13 mouse cellular contexts compared by ENCODE assay signal in the genomic region with DNA sequence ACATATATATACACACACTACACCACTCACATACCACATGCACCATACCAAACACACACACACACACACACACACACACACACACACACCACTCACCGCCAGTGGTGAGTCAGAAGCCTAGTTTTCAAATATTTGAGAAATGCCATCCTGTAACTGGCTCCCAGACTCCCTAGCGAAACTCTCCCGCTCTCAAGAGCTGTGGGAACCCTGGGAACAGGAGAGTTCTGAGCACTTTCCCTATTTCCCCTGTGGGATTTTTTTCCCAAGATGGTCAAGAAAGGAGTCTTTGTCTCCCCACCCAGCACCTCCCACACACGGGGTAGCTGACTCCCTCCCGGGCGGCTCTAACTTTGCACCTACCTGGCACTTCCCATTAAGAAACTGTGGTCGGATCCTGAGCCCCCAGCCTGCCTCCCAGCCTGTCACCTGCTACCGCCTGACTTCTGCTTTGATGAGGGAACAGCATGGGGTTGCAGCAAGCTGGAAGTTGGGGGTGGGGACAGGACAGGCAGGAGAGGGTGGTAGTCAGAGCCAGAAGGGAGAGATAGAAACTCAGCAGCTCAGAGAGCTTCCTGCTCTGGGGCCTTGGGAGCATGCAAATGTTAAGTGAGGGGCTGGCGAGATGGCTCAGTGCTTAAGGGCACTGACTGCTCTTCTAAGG. TPM values are rescaled to one million over a fixed set of nuclear protein-coding genes. Genes with fewer than 3 reads are reported as not detected.
DNase-seq lines count a peak whose midpoint lies in the region; ATAC-seq and TF ChIP-seq lines count a peak whose summit lies in the region.
"Had no signal": no experiment of that assay in that cellular context is flagged by ENCODE, and none has a peak within 500 bp of the region (broad histone marks: within the 10 kb centered on the region; RNA-seq: fewer than 3 reads in every experiment).

No protein-coding gene starts in this region.

- no peak for TF ChIP-seq POLR2A in ES-Bruce4 (IDR thresholded peaks at IDR 0.05; ENCODE audit: insufficient read depth, low read length)

- H3K9me3 ChIP-seq in forebrain, embryonic 10.5 days, result no peaks in the 10 kb centered on the region
- no peaks in the 10 kb centered on the region for H3K9me3 ChIP-seq in forebrain, embryonic 12.5 days
- H3K9me3 ChIP-seq in kidney, embryonic 16.5 days (ENCODE audit: low read length), result no peaks in the 10 kb centered on the region
- H3K9me3 ChIP-seq in ES-Bruce4 (replicated peaks; ENCODE audit: control insufficient read depth, insufficient read depth, low read length, poor library complexity, severe bottlenecking), result no peaks in the 10 kb centered on the region
- H3K9me3 ChIP-seq in midbrain, embryonic 10.5 days (replicated peaks), result no peaks in the 10 kb centered on the region
- H3K9me3 ChIP-seq: hindbrain, embryonic 15.5 days; liver, embryonic 13.5 days had no signal

- peak overlapping the region; percentile 66 for H3K27ac ChIP-seq in forebrain, embryonic 10.5 days
- no peak overlapping the region for H3K27ac ChIP-seq in forebrain, embryonic 12.5 days
- no peak overlapping the region for H3K27ac ChIP-seq in kidney, embryonic 16.5 days (ENCODE audit: low read length)
- no peak overlapping the region for H3K27ac ChIP-seq in ES-Bruce4 (ENCODE audit: insufficient read depth, low read length)
- H3K27ac ChIP-seq in midbrain, embryonic 10.5 days (replicated peaks), result no peak overlapping the region
- H3K27ac ChIP-seq: hindbrain, embryonic 15.5 days; liver, embryonic 13.5 days had no signal

- no peaks in the 10 kb centered on the region for H3K36me3 ChIP-seq in forebrain, embryonic 10.5 days (replicated peaks)
- H3K36me3 ChIP-seq in forebrain, embryonic 12.5 days (replicated peaks), result no peaks in the 10 kb centered on the region
- no peaks in the 10 kb centered on the region for H3K36me3 ChIP-seq in kidney, embryonic 16.5 days (ENCODE audit: insufficient read depth, low read length)
- no peaks in the 10 kb centered on the region for H3K36me3 ChIP-seq in ES-Bruce4 (ENCODE audit: control insufficient read depth, insufficient read depth, low read length, poor library complexity, severe bottlenecking)
- H3K36me3 ChIP-seq in midbrain, embryonic 10.5 days, result no peaks in the 10 kb centered on the region
- H3K36me3 ChIP-seq: hindbrain, embryonic 15.5 days; liver, embryonic 13.5 days had no signal

- DNase-seq in forebrain, embryonic 10.5 days (ENCODE audit: extremely low spot score, low spot score), result no peak
- DNase-seq in kidney, adult 9 months, result no peak
- no peak for DNase-seq in midbrain, embryonic 10.5 days (ENCODE audit: low spot score)
- no peak for DNase-seq in layer of hippocampus, adult 8-10 months (ENCODE audit: low spot score in 2 of 2)
- DNase-seq: cerebellum, adult 2 months; liver, embryonic 13.5 days had no signal

- H3K9ac ChIP-seq in forebrain, embryonic 12.5 days, result no peak overlapping the region
- H3K9ac ChIP-seq in kidney, embryonic 16.5 days (replicated peaks; ENCODE audit: low read length), result peak overlapping the region; percentile 39; the same call in 1 of the 2 replicates
- H3K9ac ChIP-seq in ES-Bruce4 (ENCODE audit: low read depth, poor library complexity, severe bottlenecking), result no peak overlapping the region
- H3K9ac ChIP-seq: hindbrain, embryonic 15.5 days; liver, embryonic 13.5 days had no signal

- TF ChIP-seq CTCF in ES-Bruce4 (IDR thresholded peaks at IDR 0.05; ENCODE audit: low read depth, low read length), result no peak

- peak; percentile 87; the same call in 1 of the 2 replicates for TF ChIP-seq EP300 in ES-Bruce4 (IDR thresholded peaks at IDR 0.05; ENCODE audit: insufficient read depth, low read depth, low read length)

- H3K4me2 ChIP-seq in forebrain, embryonic 12.5 days, result no peak overlapping the region
- H3K4me2 ChIP-seq in kidney, embryonic 16.5 days (replicated peaks; ENCODE audit: low read depth, low read length), result no peak overlapping the region
- H3K4me2 ChIP-seq: hindbrain, embryonic 15.5 days; liver, embryonic 13.5 days had no signal

- no peak for ATAC-seq in forebrain, embryonic 12.5 days (ENCODE audit: low FRiP score)
- peak; percentile 33; the same call in 1 of the 2 replicates for ATAC-seq in kidney, embryonic 16.5 days (ENCODE audit: low FRiP score, low TSS enrichment)
- peak; percentile 37 to 63; a peak in 2 of 4 replicates for ATAC-seq in hematopoietic stem cell, adult 5-6 weeks (replicated peaks in 1 of 2; ENCODE audit: insufficient read depth in 1 of 2, low FRiP score in 2 of 2, low TSS enrichment in 1 of 2, low read depth in 1 of 2, poor library complexity in 2 of 2, severe bottlenecking in 2 of 2)

- H3K4me3 ChIP-seq in forebrain, embryonic 10.5 days, result no peak overlapping the region
- H3K4me3 ChIP-seq in forebrain, embryonic 12.5 days (replicated peaks), result no peak overlapping the region
- no peak overlapping the region for H3K4me3 ChIP-seq in kidney, embryonic 16.5 days (ENCODE audit: low read length)
- H3K4me3 ChIP-seq in ES-Bruce4 (ENCODE audit: low read depth, low read length), result 0 out of 2 replicates have a peak overlapping the region, but pooled peaks have one; percentile 14
- no peak overlapping the region for H3K4me3 ChIP-seq in midbrain, embryonic 10.5 days
- H3K4me3 ChIP-seq: hindbrain, embryonic 15.5 days; liver, embryonic 13.5 days had no signal

- H3K27me3 ChIP-seq in forebrain, embryonic 10.5 days (ENCODE audit: poor library complexity, severe bottlenecking), result no peaks in the 10 kb centered on the region
- H3K27me3 ChIP-seq in forebrain, embryonic 12.5 days, result 0 out of 2 replicates have a peak, but pooled peaks cover 6% of the 10 kb centered on the region
- H3K27me3 ChIP-seq in kidney, embryonic 16.5 days (ENCODE audit: insufficient read depth, low read length), result no peaks in the 10 kb centered on the region
- no peaks in the 10 kb centered on the region for H3K27me3 ChIP-seq in ES-Bruce4 (ENCODE audit: control insufficient read depth, insufficient read depth, low read length, poor library complexity, severe bottlenecking)
- peaks cover 8% of the 10 kb centered on the region; the same call in 1 of the 2 replicates for H3K27me3 ChIP-seq in midbrain, embryonic 10.5 days (ENCODE audit: low read depth, poor library complexity, severe bottlenecking)
- H3K27me3 ChIP-seq: hindbrain, embryonic 15.5 days; liver, embryonic 13.5 days had no signal

- WGBS in forebrain, embryonic 10.5 days, result 22% methylated on average over 9 of the region's 9 CpGs
- WGBS in forebrain, embryonic 12.5 days, result 21% methylated on average over 9 of the region's 9 CpGs
- 19% methylated on average over 9 of the region's 9 CpGs for WGBS in kidney, embryonic 16.5 days
- 30% methylated on average over 9 of the region's 9 CpGs for WGBS in midbrain, embryonic 10.5 days

- peaks cover 15% of the 10 kb centered on the region for H3K4me1 ChIP-seq in forebrain, embryonic 10.5 days
- peaks cover 5% of the 10 kb centered on the region; the same call in 1 of the 2 replicates for H3K4me1 ChIP-seq in forebrain, embryonic 12.5 days
- peaks cover 3% of the 10 kb centered on the region; the same call in 1 of the 2 replicates for H3K4me1 ChIP-seq in kidney, embryonic 16.5 days (ENCODE audit: insufficient read depth, low read length)
- H3K4me1 ChIP-seq in ES-Bruce4 (ENCODE audit: control insufficient read depth, insufficient read depth, low read length), result no peaks in the 10 kb centered on the region
- H3K4me1 ChIP-seq in midbrain, embryonic 10.5 days, result peaks cover 11% of the 10 kb centered on the region

RNA-seq across cellular contexts. Expression of a gene that starts 11.3 kb away (rescaled TPM):
- 36.0 and 36.2 TPM in 2 replicates for polyA plus RNA-seq in forebrain, embryonic 10.5 days (2016; fragmentation: Nextera tagmentation; extraction: Ambion mirVana)
- polyA plus RNA-seq in forebrain, embryonic 12.5 days (2016; fragmentation: Nextera tagmentation; extraction: Ambion mirVana), result 20.7 and 22.9 TPM in 2 replicates
- 39.5 and 40.2 TPM in 2 replicates for polyA plus RNA-seq in kidney, embryonic 16.5 days (2015; fragmentation: Nextera tagmentation; extraction: Ambion mirVana)
- polyA plus RNA-seq in ES-Bruce4 (2011; ENCODE audit: insufficient read depth, insufficient read length, low read depth, missing spikeins), result 35.8 and 36.0 TPM in 2 replicates
- total RNA-seq in hematopoietic stem cell, adult 5-6 weeks (2017), result 0.75 and 0.84 TPM in 2 replicates
- polyA plus RNA-seq in midbrain, embryonic 10.5 days (2016; fragmentation: Nextera tagmentation; extraction: Ambion mirVana), result 35.8 and 36.1 TPM in 2 replicates
- total RNA-seq in layer of hippocampus, adult 8-10 months (2022), result 10 to 100 TPM; 12.8 to 22.5 (median 17.9) TPM

RNA-seq across cellular contexts. Expression of a gene that starts 23.2 kb away (rescaled TPM):
- 0.42 and 0.50 TPM in 2 replicates for polyA plus RNA-seq in forebrain, embryonic 10.5 days (2016; fragmentation: Nextera tagmentation; extraction: Ambion mirVana)
- 0.15 TPM in 1 of 2 replicates, not detected in the other for polyA plus RNA-seq in forebrain, embryonic 12.5 days (2016; fragmentation: Nextera tagmentation; extraction: Ambion mirVana)
- polyA plus RNA-seq in kidney, embryonic 16.5 days (2015; fragmentation: Nextera tagmentation; extraction: Ambion mirVana), result 0.40 and 0.67 TPM in 2 replicates
- 52.2 and 53.5 TPM in 2 replicates for polyA plus RNA-seq in ES-Bruce4 (2011; ENCODE audit: insufficient read depth, insufficient read length, low read depth, missing spikeins)
- not detected in 2 replicates for total RNA-seq in hematopoietic stem cell, adult 5-6 weeks (2017)
- 0.25 and 0.26 TPM in 2 replicates for polyA plus RNA-seq in midbrain, embryonic 10.5 days (2016; fragmentation: Nextera tagmentation; extraction: Ambion mirVana)
- total RNA-seq in layer of hippocampus, adult 8-10 months (2022), result under 1 TPM in 3 of 4 experiments, not detected in 1; 0.22 to 0.30 (median 0.25) TPM
- total RNA-seq: layer of hippocampus, postnatal 14 days had no signal
- polyA plus RNA-seq: forebrain, embryonic 11.5 days had no signal

RNA-seq across cellular contexts. Expression of a gene that starts 57.9 kb away (rescaled TPM):
- 98.9 and 104 TPM in 2 replicates for polyA plus RNA-seq in forebrain, embryonic 10.5 days (2016; fragmentation: Nextera tagmentation; extraction: Ambion mirVana)
- 87.6 and 88.3 TPM in 2 replicates for polyA plus RNA-seq in forebrain, embryonic 12.5 days (2016; fragmentation: Nextera tagmentation; extraction: Ambion mirVana)
- polyA plus RNA-seq in kidney, embryonic 16.5 days (2015; fragmentation: Nextera tagmentation; extraction: Ambion mirVana), result 57.4 and 71.4 TPM in 2 replicates
- 207 and 210 TPM in 2 replicates for polyA plus RNA-seq in ES-Bruce4 (2011; ENCODE audit: insufficient read depth, insufficient read length, low read depth, missing spikeins)
- total RNA-seq in hematopoietic stem cell, adult 5-6 weeks (2017), result 12.8 and 17.4 TPM in 2 replicates
- polyA plus RNA-seq in midbrain, embryonic 10.5 days (2016; fragmentation: Nextera tagmentation; extraction: Ambion mirVana), result 85.4 and 89.4 TPM in 2 replicates
- total RNA-seq in layer of hippocampus, adult 8-10 months (2022), result 10 to 100 TPM; 43.0 to 55.3 (median 48.6) TPM

Comparison
In these comparisons a context has a peak if more than half of its experiments do, and no peak if none do; other contexts are left out.
1. RNA of a gene that starts 23.2 kb away (polyA plus RNA-seq): 52.2 to 53.5 TPM in ES-Bruce4; 0.40 to 0.67 TPM in kidney, embryonic 16.5 days, 0.42 to 0.50 TPM in forebrain, embryonic 10.5 days, 0.25 to 0.26 TPM in midbrain, embryonic 10.5 days and 0.15 TPM in forebrain, embryonic 12.5 days; every median in the first group is over 10 times any median in the second.